Mouse (Mus musculus) heart, postnatal 0 days (tissue): ENCODE measurements at regions not wholly inside any gene's neighbourhood (a gene's known extent, or its start where the extent isn't known, plus 50 kb on each side); places are given as distances from the start of the nearest gene placed in this dataset.

Experiments used
- ATAC-seq: fragments of 200-750 bp; cut with Nextera tagmentation; 2 replicates; pipeline ENCODE4 v1.8.0; 2017; ENCODE audit warnings: low read depth, moderate number of reproducible peaks, moderate library complexity; ENCODE audit not compliant: insufficient read depth
- DNase-seq: peaks from one replicate; pipeline ENCODE4 v3.0.0-alpha.2; 2016; ENCODE audit warnings: low spot score
- H3K27ac ChIP-seq: fragments of 300-500 bp; sonication (generic); 2 replicates; pipeline ENCODE4 v1.5.1; 2014; ENCODE audit warnings: low read depth, mild to moderate bottlenecking
- H3K27me3 ChIP-seq: fragments of 300-500 bp; sonication (generic); 2 replicates; pipeline ENCODE4 v1.6.1; 2014; ENCODE audit warnings: low read length, mixed read lengths; ENCODE audit not compliant: control insufficient read depth, insufficient read depth
- H3K36me3 ChIP-seq: fragments of 300-500 bp; sonication (generic); replicated peaks from 2 replicates; pipeline ENCODE4 v1.6.1; 2014; ENCODE audit warnings: low read length, mixed read lengths; ENCODE audit not compliant: control insufficient read depth, insufficient read depth
- H3K4me1 ChIP-seq: fragments of 300-500 bp; sonication (generic); 2 replicates; pipeline ENCODE4 v1.6.1; 2014; ENCODE audit warnings: antibody characterized with exemption; ENCODE audit not compliant: control insufficient read depth, insufficient read depth
- H3K4me2 ChIP-seq: fragments of 300-500 bp; sonication (generic); 2 replicates; pipeline ENCODE4 v1.6.1; 2014; ENCODE audit warnings: low read depth, mild to moderate bottlenecking, low read length, moderate library complexity
- H3K4me3 ChIP-seq: fragments of 300-500 bp; sonication (generic); 2 replicates; pipeline ENCODE4 v1.5.1; 2014; ENCODE audit warnings: low read depth, low read length
- H3K9ac ChIP-seq: fragments of 300-500 bp; sonication (generic); replicated peaks from 2 replicates; pipeline ENCODE4 v1.6.1; 2014; ENCODE audit warnings: low read depth, low read length, mixed read lengths
- H3K9me3 ChIP-seq: fragments of 300-500 bp; sonication (generic); replicated peaks from 2 replicates; pipeline ENCODE4 v1.6.1; 2016; ENCODE audit warnings: low read length; ENCODE audit not compliant: control insufficient read depth
- CTCF ChIP-seq: IDR thresholded peaks from 2 replicates; pipeline ENCODE4 v1.5.1; 2016; ENCODE audit warnings: antibody characterized with exemption, control low read depth, low read depth
- EP300 ChIP-seq: IDR thresholded peaks from 2 replicates; pipeline ENCODE4 v1.6.1; 2016; ENCODE audit warnings: antibody characterized with exemption, low read depth
- WGBS: fragments of 180-500 bp; shearing (Covaris S2); extraction: QIAGEN DNeasy Blood & Tissue Kit; methylation state at CpG from one replicate; pipeline ENCODE4 v1.1.7; 2014; 5-methylcytosine and 5-hydroxymethylcytosine counted together

- H3K36me3 ChIP-seq, result no peaks in the 10 kb centered on the region
- H3K9ac ChIP-seq, result no peak overlapping the region
- H3K4me1 ChIP-seq, result peaks cover 25% of the 10 kb centered on the region
- no peaks in the 10 kb centered on the region for H3K9me3 ChIP-seq
- H3K4me2 ChIP-seq, result no peak overlapping the region
- DNase-seq, result peak; percentile 46
- H3K27ac ChIP-seq, result peak overlapping the region; percentile 58
- peak; percentile 50 for ATAC-seq
- H3K4me3 ChIP-seq, result no peak overlapping the region
- no peaks in the 10 kb centered on the region for H3K27me3 ChIP-seq
- TF ChIP-seq EP300 (no peak), CTCF (no peak)
- WGBS, result 43% methylated on average over 14 of the region's 14 CpGs
Measured at GRCm38 (mm10) chr4:9081701-9082562, 843.1 kb upstream of the Car8 start.

- H3K9ac ChIP-seq, result no peak overlapping the region
- ATAC-seq, result peak; percentile 39; the same call in 1 of the 2 replicates
- H3K9me3 ChIP-seq, result no peaks in the 10 kb centered on the region
- peak overlapping the region; percentile 58; the same call in 1 of the 2 replicates for H3K27ac ChIP-seq
- H3K27me3 ChIP-seq, result no peaks in the 10 kb centered on the region
- H3K4me3 ChIP-seq, result no peak overlapping the region
- peaks cover 25% of the 10 kb centered on the region for H3K4me1 ChIP-seq
- DNase-seq, result peak; percentile 55
- H3K36me3 ChIP-seq, result no peaks in the 10 kb centered on the region
- 20% methylated on average over 15 of the region's 15 CpGs for WGBS
- TF ChIP-seq CTCF (no peak), EP300 (no peak)
- no peak overlapping the region for H3K4me2 ChIP-seq
Measured at GRCm38 (mm10) chr4:9080821-9081493, 842.1 kb upstream of the Car8 start.

GRCm38 (mm10) chr4:9079828-9080245 is 841.0 kb upstream of the Car8 start:
- Histone ChIP-seq H3K4me2 (no peak overlapping the region), H3K27me3 (no peaks in the 10 kb centered on the region), H3K9me3 (no peaks in the 10 kb centered on the region), H3K9ac (no peak overlapping the region), H3K36me3 (no peaks in the 10 kb centered on the region), H3K27ac (0 out of 2 replicates have a peak overlapping the region, but pooled peaks have one; percentile 7), H3K4me3 (no peak overlapping the region), H3K4me1 (peaks cover 25% of the 10 kb centered on the region)
- DNase-seq, result peak; percentile 53
- peak; percentile 67 for ATAC-seq
- WGBS, result 27% methylated on average over 4 of the region's 4 CpGs
- no peak for TF ChIP-seq EP300

GRCm38 (mm10) chr4:9074447-9074846 is 835.6 kb upstream of the Car8 start:
- Histone ChIP-seq H3K27me3 (no peaks in the 10 kb centered on the region), H3K9me3 (no peaks in the 10 kb centered on the region), H3K27ac (no peak overlapping the region), H3K4me1 (no peaks in the 10 kb centered on the region), H3K4me2 (no peak overlapping the region), H3K9ac (no peak overlapping the region), H3K4me3 (no peak overlapping the region), H3K36me3 (no peaks in the 10 kb centered on the region)
- WGBS, result 59% methylated on average over 2 of the region's 2 CpGs
- ATAC-seq (no peak), DNase-seq (no peak)
- no peak for TF ChIP-seq CTCF
- TF ChIP-seq EP300, result no peak

DNA sequence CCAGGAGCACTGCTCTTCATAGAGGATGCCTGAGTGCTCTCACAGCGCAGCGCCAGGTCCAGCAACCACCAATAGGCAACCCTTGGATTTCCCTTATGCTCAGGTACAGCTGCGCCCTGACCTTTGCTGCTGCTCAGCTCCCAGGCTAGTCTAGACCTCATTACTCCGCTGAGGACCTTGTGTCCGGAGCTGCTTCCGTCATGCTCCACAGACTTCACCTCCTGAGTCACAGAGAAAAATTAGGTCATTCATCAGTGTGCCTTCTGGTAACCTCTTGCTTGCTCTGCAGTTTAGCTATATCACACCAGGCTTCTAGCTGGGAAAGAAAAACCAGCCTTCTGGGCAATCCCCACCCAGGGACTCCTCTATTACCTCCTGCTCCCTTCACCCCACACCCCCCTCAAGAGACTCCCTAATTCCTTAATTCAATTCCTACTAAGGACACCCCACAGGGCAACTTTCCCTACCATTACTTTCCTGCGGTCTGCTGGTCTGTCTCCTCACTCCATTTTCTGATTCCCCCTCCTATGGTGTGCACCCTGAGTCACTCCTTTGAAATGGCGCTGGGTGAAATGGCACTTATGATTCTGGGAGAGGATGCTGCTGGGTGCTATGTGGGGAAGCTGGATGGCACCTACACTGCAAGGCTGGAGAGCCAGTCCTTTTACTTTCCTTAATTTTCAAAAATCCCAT is 835.0 kb upstream of the Car8 start:
- no peaks in the 10 kb centered on the region for H3K4me1 ChIP-seq
- 83% methylated on average over 8 of the region's 8 CpGs for WGBS
- no peak overlapping the region for H3K27ac ChIP-seq
- no peaks in the 10 kb centered on the region for H3K9me3 ChIP-seq
- TF ChIP-seq EP300, result no peak
- TF ChIP-seq CTCF, result no peak
- no peaks in the 10 kb centered on the region for H3K36me3 ChIP-seq
- H3K9ac ChIP-seq, result no peak overlapping the region
- H3K4me3 ChIP-seq, result no peak overlapping the region
- no peak overlapping the region for H3K4me2 ChIP-seq
- DNase-seq (no peak), ATAC-seq (no peak)
- H3K27me3 ChIP-seq, result no peaks in the 10 kb centered on the region
